Mouse (Mus musculus) cerebellum, adult 9-11 months (tissue): ENCODE data around the gene Pdzd2.

Source experiments
- DNase-seq: peaks from one replicate; pipeline ENCODE4 v3.0.0; 2022

The Pdzd2 gene

GRCm38 (mm10) chr15:12337030-12337778 lies 402.5 kb downstream of the Pdzd2 start:
- no peak for DNase-seq

GRCm38 (mm10) chr15:12334381-12334780 lies 405.3 kb downstream of the Pdzd2 start:
- no peak for DNase-seq

GRCm38 (mm10) chr15:12331300-12331699 lies 408.4 kb downstream of the Pdzd2 start:
- no peak for DNase-seq

- no peak for DNase-seq
Measured at GRCm38 (mm10) chr15:12330892-12331291, 408.8 kb downstream of the Pdzd2 start.

GRCm38 (mm10) chr15:12330389-12330788 lies 409.3 kb downstream of the Pdzd2 start:
- DNase-seq = no peak

GRCm38 (mm10) chr15:12324326-12324725 lies 415.4 kb downstream of the Pdzd2 start:
- DNase-seq = no peak

- DNase-seq = no peak
Measured at GRCm38 (mm10) chr15:12322676-12323402, 416.9 kb downstream of the Pdzd2 start.

GRCm38 (mm10) chr15:12321788-12322621 lies 417.7 kb downstream of the Pdzd2 start, which contains the start of gene 1810049J17Rik:
Gene 1810049J17Rik (minus strand): TSS chr15:12321899.
- peak; percentile 57 for DNase-seq

GRCm38 (mm10) chr15:12321091-12321787 lies 418.5 kb downstream of the Pdzd2 start, which contains the start of gene Golph3:
Gene Golph3 (plus strand): TSS chr15:12321450.
- DNase-seq = peak; percentile 96

GRCm38 (mm10) chr15:12320441-12321090 lies 419.2 kb downstream of the Pdzd2 start:
- DNase-seq = no peak

GRCm38 (mm10) chr15:12319889-12320288 lies 419.8 kb downstream of the Pdzd2 start:
- no peak for DNase-seq

- DNase-seq = no peak
Measured at GRCm38 (mm10) chr15:12318451-12318850, 421.3 kb downstream of the Pdzd2 start.

- DNase-seq = no peak
Measured at GRCm38 (mm10) chr15:12317290-12317689, 422.4 kb downstream of the Pdzd2 start.

GRCm38 (mm10) chr15:12315996-12316395 lies 423.7 kb downstream of the Pdzd2 start:
- DNase-seq = no peak

GRCm38 (mm10) chr15:12314584-12314983 lies 425.1 kb downstream of the Pdzd2 start:
- no peak for DNase-seq

- DNase-seq = no peak
Measured at GRCm38 (mm10) chr15:12313255-12313654, 426.5 kb downstream of the Pdzd2 start.

- DNase-seq = no peak
Measured at GRCm38 (mm10) chr15:12311465-12311864, 428.3 kb downstream of the Pdzd2 start.

GRCm38 (mm10) chr15:12310676-12311075 lies 429.0 kb downstream of the Pdzd2 start:
- no peak for DNase-seq
